Mouse (Mus musculus): Measurements from ENCODE around the gene Pfn4.
"Not testable (repeated sequence)": the region's sequence is repeated elsewhere in the genome, so short reads cannot be mapped to it uniquely, and the experiment has no call there.

Gene Pfn4

GRCm38 (mm10) chr12:4788128-4788527, 19.3 kb downstream of the Pfn4 start:
- in situ Hi-C loops (cut with MseI, MboI), result not testable (repeated sequence)

- in situ Hi-C loops (cut with MseI, MboI), result no loop called here
Observed at GRCm38 (mm10) chr12:4793718-4794117, 24.9 kb downstream of the Pfn4 start.

- in situ Hi-C loops (cut with MseI, MboI), result not testable (repeated sequence)
Observed at GRCm38 (mm10) chr12:4797471-4797870, 28.6 kb downstream of the Pfn4 start.

- in situ Hi-C loops (cut with MseI, MboI), result no loop called here
Observed at GRCm38 (mm10) chr12:4811036-4811435, 42.2 kb downstream of the Pfn4 start.

GRCm38 (mm10) chr12:4811705-4812104, 42.9 kb downstream of the Pfn4 start:
- in situ Hi-C loops (cut with MseI, MboI), result no loop called here

GRCm38 (mm10) chr12:4813636-4814035, 44.8 kb downstream of the Pfn4 start:
- in situ Hi-C loops (cut with MseI, MboI), result no loop called here

- in situ Hi-C loops (cut with MseI, MboI), result no loop called here
Observed at GRCm38 (mm10) chr12:4816680-4817360, 48.0 kb downstream of the Pfn4 start.

- in situ Hi-C loops (cut with MseI, MboI), result no loop called here
Observed at GRCm38 (mm10) chr12:4817361-4818101, 48.7 kb downstream of the Pfn4 start, which contains the start of gene Sf3b6. Sf3b6 (plus strand) TSS chr12:4817544.

- in situ Hi-C loops (cut with MseI, MboI), result no loop called here
Observed at GRCm38 (mm10) chr12:4827256-4827655, 58.4 kb downstream of the Pfn4 start.

All from mouse trophoblast stem cell (cell line).